Mouse (Mus musculus) lung, embryonic 15.5 days (tissue): ENCODE data around the gene Rbm8a2. TPM values are rescaled to one million over a fixed set of nuclear protein-coding genes. Genes with fewer than 3 reads are reported as not detected.

Experiments
- polyA plus RNA-seq: library from polyadenylated mRNA; unstranded; fragments of >200 nt; fragmentation: Nextera tagmentation; extraction: Ambion mirVana; gene quantifications from 2 replicates; pipeline ENCODE4 v1.2.1, GENCODE M21; 2015

Gene Rbm8a2
- polyA plus RNA-seq, 1 experiment from 2014 or later = 0.49 TPM

Other genes starting within 250 kb of the Rbm8a2 start
- 75.9 and 84.8 TPM in 2 replicates for gene Exo1, start 98.5 kb downstream of the Rbm8a2 start, polyA plus RNA-seq
- gene Gm38100, start 58.8 kb downstream of the Rbm8a2 start, polyA plus RNA-seq = 0.11 TPM in 1 of 2 replicates, not detected in the other